Mouse (Mus musculus): ENCODE data around the gene Helz. TPM values are rescaled to one million over a fixed set of nuclear protein-coding genes. Genes with fewer than 3 reads are reported as not detected.
"Not testable (repeated sequence)": the region's sequence is repeated elsewhere in the genome, so short reads cannot be mapped to it uniquely, and the experiment has no call there.

The Helz gene
- polyA plus RNA-seq, 1 experiment from 2014 or later = 12.8 TPM

DNA sequence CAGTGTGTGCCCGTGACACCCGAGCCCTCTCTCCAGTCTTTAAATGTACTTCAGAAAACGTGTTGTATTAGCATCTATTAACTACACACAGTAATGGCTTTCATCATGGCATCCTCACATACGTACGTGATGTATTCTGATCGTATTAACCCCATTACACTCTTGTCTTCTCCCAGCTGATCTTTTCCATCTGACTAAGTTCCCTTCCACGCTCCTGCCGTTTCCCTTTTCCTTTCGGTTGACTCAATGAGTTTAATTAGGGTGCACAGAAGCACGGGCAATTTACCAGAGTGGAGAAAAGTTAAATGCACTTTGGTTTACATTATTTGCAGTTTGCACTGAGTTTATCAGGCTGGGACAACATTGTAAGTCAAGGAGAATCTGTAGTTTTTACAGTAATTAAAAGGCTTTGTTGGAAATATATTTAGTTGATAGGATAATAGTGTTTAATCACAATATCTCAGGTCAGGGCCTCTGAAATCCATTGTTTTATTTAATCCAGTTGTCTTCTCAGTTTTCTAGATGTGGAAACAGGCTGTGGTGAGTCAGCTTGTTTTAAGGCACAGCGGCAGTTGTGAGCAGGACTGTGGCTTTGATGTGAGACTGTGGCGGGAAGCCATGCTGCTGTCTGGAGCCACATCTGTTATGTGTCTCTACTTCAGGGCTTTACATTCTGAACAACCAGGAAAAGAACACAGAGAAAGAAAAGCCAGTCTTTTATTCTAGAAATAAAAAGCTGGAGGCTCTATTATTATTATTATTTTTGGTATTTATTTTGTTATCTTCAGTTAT lies 37.1 kb downstream of the Helz start:
- ATAC-seq (0 out of 2 replicates have a peak, but pooled peaks have one; percentile 34), DNase-seq (ENCODE audit: low spot score) (peak; percentile 22)
- 30% methylated on average over 12 of the region's 12 CpGs for WGBS
- Histone ChIP-seq H3K4me1 (ENCODE audit: control insufficient read depth, insufficient read depth, low read length) (no peaks in the 10 kb centered on the region), H3K4me2 (ENCODE audit: low read length) (no peak overlapping the region), H3K36me3 (ENCODE audit: control insufficient read depth, insufficient read depth, low read length) (peaks cover 15% of the 10 kb centered on the region; the same call in 1 of the 2 replicates), H3K27me3 (replicated peaks; ENCODE audit: control insufficient read depth, insufficient read depth, low read length) (no peaks in the 10 kb centered on the region), H3K27ac (ENCODE audit: low read depth, low read length) (no peak overlapping the region), H3K4me3 (ENCODE audit: low read depth, low read length) (no peak overlapping the region), H3K9me3 (replicated peaks; ENCODE audit: control insufficient read depth, low read length) (no peaks in the 10 kb centered on the region), H3K9ac (ENCODE audit: low read length) (no peak overlapping the region)

DNA sequence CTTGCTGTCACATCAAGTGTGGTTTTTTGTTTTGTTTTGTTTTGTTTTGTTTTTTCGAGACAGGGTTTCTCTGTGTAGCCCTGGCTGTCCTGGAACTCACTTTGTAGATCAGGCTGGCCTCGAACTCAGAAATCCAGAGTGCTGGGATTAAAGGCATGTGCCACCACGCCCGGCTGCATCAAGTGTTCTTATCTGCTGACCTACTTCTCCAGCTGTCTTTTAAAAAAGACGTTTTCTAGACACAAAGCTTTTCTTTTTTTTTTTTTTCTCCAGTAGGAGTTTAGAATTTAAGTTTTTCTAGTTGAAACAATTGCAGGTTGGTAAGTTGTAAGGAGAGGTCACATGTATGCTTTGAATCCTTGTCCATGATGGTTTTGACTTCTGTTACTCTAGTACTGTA lies 38.4 kb downstream of the Helz start:
- not testable (repeated sequence) for H3K4me3 ChIP-seq (ENCODE audit: low read depth, low read length); H3K36me3 ChIP-seq (ENCODE audit: control insufficient read depth, insufficient read depth, low read length); H3K9me3 ChIP-seq (replicated peaks; ENCODE audit: control insufficient read depth, low read length); H3K4me2 ChIP-seq (ENCODE audit: low read length); ATAC-seq; H3K9ac ChIP-seq (ENCODE audit: low read length); H3K27me3 ChIP-seq (replicated peaks; ENCODE audit: control insufficient read depth, insufficient read depth, low read length); H3K27ac ChIP-seq (ENCODE audit: low read depth, low read length); DNase-seq (ENCODE audit: low spot score); H3K4me1 ChIP-seq (ENCODE audit: control insufficient read depth, insufficient read depth, low read length)
- 83% methylated on average over 5 of the region's 5 CpGs for WGBS

DNA sequence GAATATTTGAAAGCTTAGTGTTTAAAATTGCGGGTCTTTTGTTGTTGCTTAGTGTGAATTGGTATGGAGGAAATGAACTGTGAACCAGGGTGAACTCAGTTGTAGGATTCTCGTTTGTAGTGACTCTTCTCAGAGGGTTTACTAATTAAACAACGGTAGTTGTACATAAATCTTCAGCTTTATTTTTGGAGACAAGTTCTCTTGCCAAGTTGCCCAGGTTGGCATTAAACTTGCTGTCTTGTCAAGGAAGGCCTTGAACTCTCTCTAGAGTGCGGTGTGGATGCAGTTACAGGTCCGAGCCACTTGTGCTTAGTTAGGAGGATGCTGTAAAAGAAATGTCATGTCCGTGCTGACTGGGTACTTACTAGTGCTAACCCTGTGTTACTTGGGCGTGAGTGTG lies 39.4 kb downstream of the Helz start:
- H3K36me3 ChIP-seq (ENCODE audit: control insufficient read depth, insufficient read depth, low read length) = no peaks in the 10 kb centered on the region
- H3K27me3 ChIP-seq (replicated peaks; ENCODE audit: control insufficient read depth, insufficient read depth, low read length) = no peaks in the 10 kb centered on the region
- H3K4me1 ChIP-seq (ENCODE audit: control insufficient read depth, insufficient read depth, low read length) = no peaks in the 10 kb centered on the region
- H3K9ac ChIP-seq (ENCODE audit: low read length) = no peak overlapping the region
- ATAC-seq (no peak), DNase-seq (ENCODE audit: low spot score) (no peak)
- H3K9me3 ChIP-seq (replicated peaks; ENCODE audit: control insufficient read depth, low read length) = no peaks in the 10 kb centered on the region
- H3K4me3 ChIP-seq (ENCODE audit: low read depth, low read length) = no peak overlapping the region
- H3K27ac ChIP-seq (ENCODE audit: low read depth, low read length) = no peak overlapping the region
- H3K4me2 ChIP-seq (ENCODE audit: low read length) = no peak overlapping the region
- whole genome bisulfite sequencing = 91% methylated on average over 7 of the region's 7 CpGs

DNA sequence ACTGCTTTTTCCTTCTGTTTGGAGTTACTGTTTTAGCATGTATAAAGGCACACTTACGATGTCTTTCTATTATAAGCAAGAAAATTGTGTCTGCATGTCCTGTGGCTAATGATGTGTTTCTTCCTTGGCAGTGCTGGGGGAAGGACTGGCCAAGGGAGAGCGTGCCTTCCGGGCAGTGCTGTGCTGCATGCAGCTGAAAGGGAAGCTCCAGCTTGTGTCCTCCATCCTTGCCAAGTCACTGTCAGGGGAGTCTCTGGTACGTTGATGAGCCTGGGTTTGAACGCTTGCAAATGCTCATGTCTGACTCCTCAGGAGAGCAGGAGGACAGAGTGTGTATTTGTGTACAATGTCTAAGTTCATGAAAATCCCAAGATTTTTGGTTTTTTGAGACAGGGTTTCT lies 44.8 kb downstream of the Helz start:
- no peaks in the 10 kb centered on the region for H3K27me3 ChIP-seq (replicated peaks; ENCODE audit: control insufficient read depth, insufficient read depth, low read length)
- H3K4me3 ChIP-seq (ENCODE audit: low read depth, low read length) = no peak overlapping the region
- no peak for DNase-seq (ENCODE audit: low spot score)
- peaks cover 23% of the 10 kb centered on the region for H3K36me3 ChIP-seq (ENCODE audit: control insufficient read depth, insufficient read depth, low read length)
- WGBS = 90% methylated on average over 5 of the region's 5 CpGs
- no peaks in the 10 kb centered on the region for H3K9me3 ChIP-seq (replicated peaks; ENCODE audit: control insufficient read depth, low read length)
- H3K9ac ChIP-seq (ENCODE audit: low read length) = no peak overlapping the region
- no peak for ATAC-seq
- H3K27ac ChIP-seq (ENCODE audit: low read depth, low read length) = no peak overlapping the region
- no peak overlapping the region for H3K4me2 ChIP-seq (ENCODE audit: low read length)
- H3K4me1 ChIP-seq (ENCODE audit: control insufficient read depth, insufficient read depth, low read length) = no peaks in the 10 kb centered on the region

DNA sequence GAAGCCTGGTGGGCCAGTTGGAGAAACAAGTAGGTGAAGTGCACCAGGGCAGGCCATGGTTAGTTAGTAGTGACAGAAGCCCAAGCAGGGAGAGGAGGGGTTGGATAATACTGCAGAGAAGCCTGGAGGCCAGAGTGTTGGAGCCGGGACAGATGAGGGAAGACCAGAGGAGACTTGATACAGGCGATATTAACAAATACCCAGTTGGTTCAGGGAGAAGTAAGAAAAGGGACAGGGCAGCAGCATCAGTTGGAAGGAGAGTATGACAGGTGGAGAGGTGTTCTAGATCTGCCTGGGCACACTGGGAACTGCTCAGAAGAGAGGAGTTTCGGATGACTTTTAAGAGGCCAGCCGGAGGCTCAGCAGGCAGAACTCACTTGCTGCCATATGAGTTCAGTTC lies 49.7 kb downstream of the Helz start:
- Histone ChIP-seq H3K27ac (ENCODE audit: low read depth, low read length) (no peak overlapping the region), H3K36me3 (ENCODE audit: control insufficient read depth, insufficient read depth, low read length) (peaks cover 55% of the 10 kb centered on the region)

DNA sequence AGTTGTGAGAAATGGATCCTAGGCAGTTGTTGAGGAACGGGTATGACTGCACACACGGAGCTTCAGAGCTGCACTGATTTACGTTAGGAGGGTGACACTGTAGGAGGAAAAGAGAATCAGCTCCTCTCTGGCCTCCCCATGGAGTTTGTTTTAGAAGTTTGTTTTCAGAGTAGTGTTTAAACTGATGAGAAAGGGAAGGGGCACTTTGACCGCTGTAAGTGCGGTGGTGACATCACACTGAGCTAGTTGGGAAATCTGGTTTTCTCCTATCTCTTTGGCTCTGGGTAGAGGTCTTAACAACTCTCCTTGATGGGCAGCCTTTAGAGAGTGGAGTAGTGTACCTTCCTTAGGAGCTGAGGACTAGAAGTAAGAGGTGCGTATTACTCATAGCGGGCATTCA lies 58.0 kb downstream of the Helz start:
- Histone ChIP-seq H3K36me3 (ENCODE audit: control insufficient read depth, insufficient read depth, low read length) (peaks cover 45% of the 10 kb centered on the region), H3K27ac (ENCODE audit: low read depth, low read length) (no peak overlapping the region)
- WGBS = 100% methylated on average over 7 of the region's 7 CpGs

More for the DNA sequence above, 49.7 kb downstream of the Helz start:
- DNase-seq (ENCODE audit: low spot score) (no peak), ATAC-seq (no peak)
- Histone ChIP-seq H3K4me1 (ENCODE audit: control insufficient read depth, insufficient read depth, low read length) (no peaks in the 10 kb centered on the region), H3K27me3 (replicated peaks; ENCODE audit: control insufficient read depth, insufficient read depth, low read length) (no peaks in the 10 kb centered on the region), H3K4me2 (ENCODE audit: low read length) (no peak overlapping the region), H3K9ac (ENCODE audit: low read length) (no peak overlapping the region), H3K4me3 (ENCODE audit: low read depth, low read length) (no peak overlapping the region), H3K9me3 (replicated peaks; ENCODE audit: control insufficient read depth, low read length) (no peaks in the 10 kb centered on the region)
- WGBS = 94% methylated on average over 4 of the region's 4 CpGs

DNA sequence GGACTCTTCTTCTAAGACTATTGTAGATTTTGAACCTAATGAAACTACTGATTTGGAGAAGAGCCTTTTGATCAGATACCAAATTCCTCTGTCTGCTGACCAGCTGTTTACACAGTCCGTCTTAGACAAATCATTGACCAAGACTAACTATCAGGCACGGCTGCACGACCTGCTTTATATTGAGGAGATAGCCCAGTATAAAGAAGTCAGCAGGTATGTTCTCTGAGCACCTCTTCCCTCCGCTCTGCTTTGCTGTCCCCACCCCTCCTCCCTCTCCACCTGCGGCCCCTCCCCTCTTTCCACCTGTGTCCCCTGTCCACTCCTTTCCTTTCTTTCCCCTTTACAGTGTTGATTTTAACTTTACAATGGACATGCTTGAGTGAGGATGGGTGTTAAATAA lies 66.2 kb downstream of the Helz start:
- Histone ChIP-seq H3K4me3 (ENCODE audit: low read depth, low read length) (no peak overlapping the region), H3K27ac (ENCODE audit: low read depth, low read length) (no peak overlapping the region), H3K9me3 (replicated peaks; ENCODE audit: control insufficient read depth, low read length) (no peaks in the 10 kb centered on the region), H3K4me2 (ENCODE audit: low read length) (no peak overlapping the region), H3K9ac (ENCODE audit: low read length) (no peak overlapping the region), H3K4me1 (ENCODE audit: control insufficient read depth, insufficient read depth, low read length) (no peaks in the 10 kb centered on the region), H3K27me3 (replicated peaks; ENCODE audit: control insufficient read depth, insufficient read depth, low read length) (no peaks in the 10 kb centered on the region), H3K36me3 (ENCODE audit: control insufficient read depth, insufficient read depth, low read length) (peaks cover 19% of the 10 kb centered on the region)
- 92% methylated on average over 5 of the region's 5 CpGs for WGBS
- no peak for DNase-seq (ENCODE audit: low spot score)
- no peak for ATAC-seq

More for the DNA sequence above, 58.0 kb downstream of the Helz start:
- ATAC-seq (no peak), DNase-seq (ENCODE audit: low spot score) (no peak)
- Histone ChIP-seq H3K27me3 (replicated peaks; ENCODE audit: control insufficient read depth, insufficient read depth, low read length) (no peaks in the 10 kb centered on the region), H3K4me2 (ENCODE audit: low read length) (no peak overlapping the region), H3K9ac (ENCODE audit: low read length) (no peak overlapping the region), H3K4me1 (ENCODE audit: control insufficient read depth, insufficient read depth, low read length) (no peaks in the 10 kb centered on the region), H3K9me3 (replicated peaks; ENCODE audit: control insufficient read depth, low read length) (no peaks in the 10 kb centered on the region), H3K4me3 (ENCODE audit: low read depth, low read length) (no peak overlapping the region)

DNA sequence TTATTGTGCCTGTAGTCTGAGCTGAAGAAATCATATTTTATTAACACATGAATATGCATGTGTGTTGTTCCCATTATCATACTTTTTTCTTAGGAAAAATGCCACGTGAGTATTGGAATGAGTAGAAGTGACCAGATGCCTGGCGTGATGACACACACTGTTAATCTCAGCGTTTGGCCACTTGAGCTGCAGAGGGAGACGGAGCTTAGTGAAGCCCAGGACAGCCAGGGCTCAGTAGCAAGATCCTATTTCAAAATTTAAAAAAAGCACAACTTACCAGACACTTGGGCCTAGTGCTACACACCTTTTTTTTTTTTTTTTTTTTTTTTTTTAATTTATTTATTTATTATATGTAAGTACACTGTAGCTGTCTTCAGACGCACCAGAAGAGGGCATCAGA lies 68.0 kb downstream of the Helz start:
- no peak for DNase-seq (ENCODE audit: low spot score)

DNA sequence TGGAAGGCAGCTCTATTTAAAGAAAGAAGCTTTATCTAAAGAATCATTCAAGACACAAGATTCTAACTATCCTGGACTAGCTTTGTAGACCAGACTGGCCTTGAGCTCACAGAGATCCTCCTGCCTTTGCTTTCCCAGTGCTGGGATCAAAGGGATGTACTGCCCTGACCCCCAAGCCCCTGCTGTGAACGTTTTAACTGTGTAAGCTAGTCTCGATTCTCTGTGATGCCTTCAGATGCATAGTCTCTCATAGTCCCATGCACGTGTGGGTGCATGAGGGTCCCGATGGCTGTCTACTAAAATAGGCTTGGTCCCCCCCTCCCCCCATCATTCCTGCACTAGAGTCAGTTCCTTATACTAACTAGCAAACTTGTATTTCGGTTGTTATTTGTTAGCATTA lies 70.2 kb downstream of the Helz start:
- 48% methylated on average over 5 of the region's 5 CpGs for WGBS
- no peak for ATAC-seq

More for the DNA sequence above, 68.0 kb downstream of the Helz start:
- no peaks in the 10 kb centered on the region for H3K9me3 ChIP-seq (replicated peaks; ENCODE audit: control insufficient read depth, low read length)
- WGBS = 92% methylated on average over 4 of the region's 5 CpGs
- H3K4me1 ChIP-seq (ENCODE audit: control insufficient read depth, insufficient read depth, low read length) = no peaks in the 10 kb centered on the region
- H3K9ac ChIP-seq (ENCODE audit: low read length) = no peak overlapping the region
- no peak for ATAC-seq
- H3K27ac ChIP-seq (ENCODE audit: low read depth, low read length) = no peak overlapping the region
- no peak overlapping the region for H3K4me2 ChIP-seq (ENCODE audit: low read length)
- H3K27me3 ChIP-seq (replicated peaks; ENCODE audit: control insufficient read depth, insufficient read depth, low read length) = no peaks in the 10 kb centered on the region
- peaks cover 35% of the 10 kb centered on the region for H3K36me3 ChIP-seq (ENCODE audit: control insufficient read depth, insufficient read depth, low read length)
- no peak overlapping the region for H3K4me3 ChIP-seq (ENCODE audit: low read depth, low read length)

More for the DNA sequence above, 70.2 kb downstream of the Helz start:
- no peak for DNase-seq (ENCODE audit: low spot score)
- Histone ChIP-seq H3K27ac (ENCODE audit: low read depth, low read length) (no peak overlapping the region), H3K36me3 (ENCODE audit: control insufficient read depth, insufficient read depth, low read length) (peaks cover 44% of the 10 kb centered on the region), H3K4me1 (ENCODE audit: control insufficient read depth, insufficient read depth, low read length) (no peaks in the 10 kb centered on the region), H3K27me3 (replicated peaks; ENCODE audit: control insufficient read depth, insufficient read depth, low read length) (no peaks in the 10 kb centered on the region), H3K4me3 (ENCODE audit: low read depth, low read length) (no peak overlapping the region), H3K9me3 (replicated peaks; ENCODE audit: control insufficient read depth, low read length) (no peaks in the 10 kb centered on the region), H3K9ac (ENCODE audit: low read length) (no peak overlapping the region), H3K4me2 (ENCODE audit: low read length) (no peak overlapping the region)

Measured in forebrain, embryonic 14.5 days (tissue).